Mouse (Mus musculus) gastrocnemius, adult 8-10 months (tissue): ENCODE data around the gene Mtmr1. TPM values are rescaled to one million over a fixed set of nuclear protein-coding genes. Genes with fewer than 3 reads are reported as not detected.

ENCODE experiments used
- DNase-seq, 2 experiments: peaks; one replicate each; pipeline ENCODE4 v3.0.0; 2022; ENCODE audit warnings: low spot score in 2 of 2
- total RNA-seq, 4 experiments: library from RNA; stranded (reverse); gene quantifications; 2 replicates each; pipeline ENCODE4 v1.2.4; 2022

Gene Mtmr1
- total RNA-seq, 4 experiments from 2014 or later: 36.7 to 44.8 (median 40.1) TPM

GRCm38 (mm10) chrX:71439473-71439872, 74.9 kb downstream of the Mtmr1 start:
- DNase-seq: no peak

GRCm38 (mm10) chrX:71442916-71443315, 78.4 kb downstream of the Mtmr1 start:
- DNase-seq: no peak

GRCm38 (mm10) chrX:71456078-71456737, 91.6 kb downstream of the Mtmr1 start:
- no peak for DNase-seq

GRCm38 (mm10) chrX:71464138-71464826, 99.7 kb downstream of the Mtmr1 start:
- DNase-seq: no peak

- DNase-seq: no peak
Measured at GRCm38 (mm10) chrX:71465417-71465816, 100.9 kb downstream of the Mtmr1 start.

GRCm38 (mm10) chrX:71467491-71467890, 102.9 kb downstream of the Mtmr1 start:
- DNase-seq: peak; percentile 2 to 4

Other genes with a start within 250 kb of the Mtmr1 start
- gene Mtm1, start 154.0 kb upstream of the Mtmr1 start, total RNA-seq: 10 to 100 TPM; 11.7 to 13.9 (median 12.5) TPM
- 10 to 100 TPM; 56.0 to 77.3 (median 61.3) TPM for gene Cd99l2, start 128.1 kb downstream of the Mtmr1 start, total RNA-seq
- gene Hmgb3, start 191.2 kb downstream of the Mtmr1 start, total RNA-seq: 10 to 100 TPM in 1 of 4 experiments, 1 to 10 TPM in 3; 4.4 to 12.1 (median 7.3) TPM